9 mouse cellular contexts compared by ENCODE assay signal in genomic region chrX:141724391-141724891, GRCm38 (mm10). TPM values are rescaled to one million over a fixed set of nuclear protein-coding genes. Genes with fewer than 3 reads are reported as not detected.
DNase-seq lines count a peak whose midpoint lies in the region; ATAC-seq and TF ChIP-seq lines count a peak whose summit lies in the region.
"Had no signal": no experiment of that assay in that cellular context is flagged by ENCODE, and none has a peak within 500 bp of the region (broad histone marks: within the 10 kb centered on the region; RNA-seq: fewer than 3 reads in every experiment).

No protein-coding gene starts in this region.

- DNase-seq in heart, postnatal 14 days, result no peak
- DNase-seq in WW6 (ENCODE audit: low read depth, low spot score), result peak; percentile 1
- peak; percentile 27 for DNase-seq in forebrain, postnatal 0 days
- no peak for DNase-seq in thymus, postnatal 25 days
- DNase-seq in spleen, adult 12 weeks (ENCODE audit: low spot score), result no peak
- DNase-seq in adrenal gland, postnatal 25 days, result no peak

- H3K4me3 ChIP-seq in heart, embryonic 11.5 days (ENCODE audit: low read depth, low read length), result peak overlapping the region; percentile 44
- H3K4me3 ChIP-seq in forebrain, postnatal 0 days (ENCODE audit: low read depth, low read length), result peak overlapping the region; percentile 34
- no peak overlapping the region for H3K4me3 ChIP-seq in liver, embryonic 16.5 days (ENCODE audit: low read depth, low read length)

- H3K4me1 ChIP-seq in heart, embryonic 11.5 days (ENCODE audit: control insufficient read depth, insufficient read depth, low read length), result no peaks in the 10 kb centered on the region
- H3K4me1 ChIP-seq in forebrain, postnatal 0 days (ENCODE audit: insufficient read depth), result no peaks in the 10 kb centered on the region
- H3K4me1 ChIP-seq in liver, embryonic 16.5 days (ENCODE audit: control insufficient read depth, low read depth, low read length), result no peaks in the 10 kb centered on the region

- no peak for TF ChIP-seq CTCF in forebrain, postnatal 0 days (IDR thresholded peaks at IDR 0.05; ENCODE audit: low read depth)

- H3K27me3 ChIP-seq in heart, embryonic 11.5 days (ENCODE audit: control insufficient read depth, insufficient read depth, low read length), result peaks cover 64% of the 10 kb centered on the region
- peaks cover 44% of the 10 kb centered on the region for H3K27me3 ChIP-seq in forebrain, postnatal 0 days (ENCODE audit: insufficient read depth, low read length)
- H3K27me3 ChIP-seq in liver, embryonic 16.5 days (ENCODE audit: control insufficient read depth, insufficient read depth, low read depth, low read length), result peaks cover 64% of the 10 kb centered on the region

- ATAC-seq in heart, embryonic 11.5 days (replicated peaks; ENCODE audit: insufficient number of reproducible peaks, low FRiP score, low TSS enrichment), result no peak
- peak; percentile 40 for ATAC-seq in forebrain, postnatal 0 days
- no peak for ATAC-seq in liver, embryonic 16.5 days (ENCODE audit: low read depth)

- H3K9me3 ChIP-seq in heart, embryonic 11.5 days (replicated peaks; ENCODE audit: control insufficient read depth, low read length), result no peaks in the 10 kb centered on the region
- H3K9me3 ChIP-seq in forebrain, postnatal 0 days (ENCODE audit: low read length), result no peaks in the 10 kb centered on the region
- no peaks in the 10 kb centered on the region for H3K9me3 ChIP-seq in liver, embryonic 16.5 days (replicated peaks; ENCODE audit: control insufficient read depth, low read length)

- intact Hi-C loops in heart, postnatal 14 days (cut with DNase I), result no loop called here

- no peak overlapping the region for H3K27ac ChIP-seq in heart, embryonic 11.5 days (ENCODE audit: low read depth, low read length)
- H3K27ac ChIP-seq in forebrain, postnatal 0 days (ENCODE audit: low read depth, low read length), result no peak overlapping the region
- no peak overlapping the region for H3K27ac ChIP-seq in liver, embryonic 16.5 days (ENCODE audit: low read length)

- no peak overlapping the region for H3K9ac ChIP-seq in heart, embryonic 11.5 days (ENCODE audit: low read depth, low read length)
- H3K9ac ChIP-seq in forebrain, postnatal 0 days, result no peak overlapping the region
- H3K9ac ChIP-seq in liver, embryonic 16.5 days (ENCODE audit: low read depth, low read length), result no peak overlapping the region

- no peaks in the 10 kb centered on the region for H3K36me3 ChIP-seq in heart, embryonic 11.5 days (ENCODE audit: control insufficient read depth, insufficient read depth, low read length)
- H3K36me3 ChIP-seq in forebrain, postnatal 0 days (ENCODE audit: insufficient read depth), result no peaks in the 10 kb centered on the region
- H3K36me3 ChIP-seq in liver, embryonic 16.5 days (ENCODE audit: control insufficient read depth, insufficient read depth), result no peaks in the 10 kb centered on the region

- 17% methylated on average over 45 of the region's 52 CpGs for WGBS in heart, embryonic 11.5 days (ENCODE audit: insufficient replicate concordance)
- 29% methylated on average over 52 of the region's 52 CpGs for WGBS in forebrain, postnatal 0 days
- WGBS in liver, embryonic 16.5 days (ENCODE audit: insufficient replicate concordance), result 26% methylated on average over 52 of the region's 52 CpGs

- H3K4me2 ChIP-seq in heart, embryonic 11.5 days, result peak overlapping the region; percentile 65
- H3K4me2 ChIP-seq in forebrain, postnatal 0 days (ENCODE audit: low read depth), result peak overlapping the region; percentile 53
- 0 out of 2 replicates have a peak overlapping the region, but pooled peaks have one; percentile 17 for H3K4me2 ChIP-seq in liver, embryonic 16.5 days (ENCODE audit: low read depth, low read length)

RNA-seq across cellular contexts. Expression of gene Irs4, which starts 0.6 kb away (rescaled TPM):
- 0.37 and 0.42 TPM in 2 replicates for polyA plus RNA-seq in heart, embryonic 11.5 days (2014; fragmentation: Nextera tagmentation; extraction: Ambion mirVana)
- not detected for total RNA-seq in heart, postnatal 14 days (2021)
- 6.3 and 19.2 TPM in 2 replicates for total RNA-seq in forebrain, postnatal 0 days (2014; rRNA removed)
- 1.1 and 2.9 TPM in 2 replicates for polyA plus RNA-seq in forebrain, postnatal 0 days (2015; fragmentation: Nextera tagmentation; extraction: Ambion mirVana)
- polyA plus RNA-seq in liver, embryonic 16.5 days (2015; fragmentation: Nextera tagmentation; extraction: Ambion mirVana), result not detected in 2 replicates
- total RNA-seq in adrenal gland, postnatal 25 days (2021), result not detected in 2 replicates
- total RNA-seq: hematopoietic stem cell, adult 5-6 weeks had no signal

Comparison
In these comparisons a context has a peak if more than half of its experiments do, and no peak if none do; other contexts are left out.
1. DNase-seq: peak in WW6 (single experiment) and forebrain, postnatal 0 days (single experiment); none in heart, postnatal 14 days (0 of 2), thymus, postnatal 25 days (single experiment), spleen, adult 12 weeks (single experiment) and adrenal gland, postnatal 25 days (single experiment).
2. Peak in every context shown above with its lines, with median percentiles within 50 percentile points of each other: H3K4me2 ChIP-seq.